Mouse (Mus musculus) C2C12 (cell line): Measurements from ENCODE around the gene Zbed6.

Experiments
- CEBPB ChIP-seq: IDR thresholded peaks from one replicate; pipeline ENCODE4 v1.6.1; 2011; ENCODE audit warnings: low read depth, mild to moderate bottlenecking, control low read depth, moderate library complexity
- CTCF ChIP-seq: IDR thresholded peaks from one replicate; pipeline ENCODE4 v1.5.1; 2011; ENCODE audit not compliant: control insufficient read depth, insufficient read depth, insufficient read length
- MAX ChIP-seq: IDR thresholded peaks from one replicate; pipeline ENCODE4 v1.6.1; 2011; ENCODE audit warnings: mild to moderate bottlenecking, control low read depth
- MYOD1 ChIP-seq: IDR thresholded peaks from one replicate; pipeline ENCODE4 v1.6.1; 2011; ENCODE audit warnings: low read depth; ENCODE audit not compliant: control insufficient read depth, insufficient read length
- MYOG ChIP-seq: IDR thresholded peaks from one replicate; pipeline ENCODE4 v1.6.1; 2011; ENCODE audit not compliant: control insufficient read depth, insufficient read length; ENCODE audit errors: extremely low read depth
- USF1 ChIP-seq: IDR thresholded peaks from one replicate; pipeline ENCODE4 v1.6.1; 2011; ENCODE audit warnings: low read depth, mild to moderate bottlenecking, control low read depth, moderate library complexity

- TF ChIP-seq USF1, result no peak
- no peak for TF ChIP-seq CTCF
- no peak for TF ChIP-seq MAX
- no peak for TF ChIP-seq MYOG
- no peak for TF ChIP-seq CEBPB
- no peak for TF ChIP-seq MYOD1
Observed at GRCm38 (mm10) chr1:133671266-133671665, 10.6 kb upstream of the Zbed6 start.
